Mouse (Mus musculus) stomach, embryonic 14.5 days (tissue): ENCODE results near the gene Cct5. TPM values are rescaled to one million over a fixed set of nuclear protein-coding genes. Genes with fewer than 3 reads are reported as not detected.

Source experiments
- ATAC-seq: fragments of 200-750 bp; cut with Nextera tagmentation; 2 replicates; pipeline ENCODE4 v1.8.0; 2017; ENCODE audit warnings: low read depth, moderate TSS enrichment; ENCODE audit not compliant: insufficient number of reproducible peaks, insufficient read depth, low FRiP score
- H3K27ac ChIP-seq: fragments of 300-500 bp; sonication (generic); 2 replicates; pipeline ENCODE4 v1.5.1; 2014; ENCODE audit warnings: mild to moderate bottlenecking, low read length, moderate library complexity, mixed read lengths
- H3K27me3 ChIP-seq: fragments of 300-500 bp; sonication (generic); 2 replicates; pipeline ENCODE4 v1.6.1; 2014; ENCODE audit warnings: low read length, control low read depth, mixed read lengths; ENCODE audit not compliant: control insufficient read depth, insufficient read depth
- H3K36me3 ChIP-seq: fragments of 300-500 bp; sonication (generic); 2 replicates; pipeline ENCODE4 v1.6.1; 2014; ENCODE audit warnings: mild to moderate bottlenecking, control low read depth, low read length, moderate library complexity, mixed read lengths; ENCODE audit not compliant: control insufficient read depth, insufficient read depth
- H3K4me1 ChIP-seq: fragments of 300-500 bp; sonication (generic); 2 replicates; pipeline ENCODE4 v1.6.1; 2014; ENCODE audit warnings: low read length, control low read depth, mixed read lengths; ENCODE audit not compliant: control insufficient read depth, insufficient read depth
- H3K4me2 ChIP-seq: fragments of 300-500 bp; sonication (generic); replicated peaks from 2 replicates; pipeline ENCODE4 v1.6.1; 2014; ENCODE audit warnings: low read depth, low read length, control low read depth
- H3K4me3 ChIP-seq: fragments of 300-500 bp; sonication (generic); 2 replicates; pipeline ENCODE4 v1.5.1; 2014; ENCODE audit warnings: low read depth, low read length, control low read depth
- H3K9ac ChIP-seq: fragments of 300-500 bp; sonication (generic); replicated peaks from 2 replicates; pipeline ENCODE4 v1.6.1; 2014; ENCODE audit warnings: low read depth, mild to moderate bottlenecking, control low read depth, low read length, moderate library complexity, mixed read lengths
- H3K9me3 ChIP-seq: fragments of 300-500 bp; sonication (generic); 2 replicates; pipeline ENCODE4 v1.6.1; 2016; ENCODE audit warnings: low read depth, low read length, control low read depth; ENCODE audit not compliant: control insufficient read depth
- WGBS: fragments of 180-500 bp; shearing (Covaris S2); extraction: QIAGEN DNeasy Blood & Tissue Kit; methylation state at CpG from one replicate; pipeline ENCODE4 v1.1.7; 2014; 5-methylcytosine and 5-hydroxymethylcytosine counted together
- polyA plus RNA-seq: library from polyadenylated mRNA; unstranded; fragments of >200 nt; fragmentation: Nextera tagmentation; extraction: Ambion mirVana; gene quantifications from 2 replicates; pipeline ENCODE4 v1.2.1, GENCODE M21; 2014

Gene Cct5
- 533 and 552 TPM in 2 replicates for polyA plus RNA-seq

GRCm38 (mm10) chr15:31601646-31602374 is at the start of gene Cct5, which contains the start of gene Fam173b:
TSS of gene Cct5 (minus strand) at chr15:31601804.
TSS of gene Fam173b (plus strand) at chr15:31601852.
- peaks cover 8% of the 10 kb centered on the region; the same call in 1 of the 2 replicates for H3K36me3 ChIP-seq
- H3K27me3 ChIP-seq: no peaks in the 10 kb centered on the region
- peak; percentile 90 for ATAC-seq
- under 1% methylated on average over 63 of the region's 63 CpGs for WGBS
- H3K9me3 ChIP-seq: no peaks in the 10 kb centered on the region
- H3K27ac ChIP-seq: peak within 1 kb of the TSS; percentile 89
- H3K9ac ChIP-seq: peak within 1 kb of the TSS; percentile 93
- peak within 1 kb of the TSS; percentile 97 for H3K4me3 ChIP-seq
- peaks cover 17% of the 10 kb centered on the region for H3K4me1 ChIP-seq
- H3K4me2 ChIP-seq: peak within 1 kb of the TSS; percentile 98

GRCm38 (mm10) chr15:31650821-31651220 is 49.2 kb upstream of the Cct5 start:
- no peaks in the 10 kb centered on the region for H3K9me3 ChIP-seq
- 92% methylated on average over 7 of the region's 7 CpGs for WGBS
- no peak overlapping the region for H3K9ac ChIP-seq
- no peaks in the 10 kb centered on the region for H3K27me3 ChIP-seq
- ATAC-seq: no peak
- no peak overlapping the region for H3K4me3 ChIP-seq
- H3K4me2 ChIP-seq: no peak overlapping the region
- no peaks in the 10 kb centered on the region for H3K4me1 ChIP-seq
- no peak overlapping the region for H3K27ac ChIP-seq
- no peaks in the 10 kb centered on the region for H3K36me3 ChIP-seq

GRCm38 (mm10) chr15:31649691-31650090 is 48.1 kb upstream of the Cct5 start:
- 90% methylated on average over 12 of the region's 12 CpGs for WGBS

GRCm38 (mm10) chr15:31647851-31648569 is 46.4 kb upstream of the Cct5 start:
- no peak overlapping the region for H3K9ac ChIP-seq
- WGBS: 65% methylated on average over 8 of the region's 8 CpGs
- H3K27ac ChIP-seq: no peak overlapping the region
- H3K27me3 ChIP-seq: no peaks in the 10 kb centered on the region
- H3K4me3 ChIP-seq: no peak overlapping the region
- H3K9me3 ChIP-seq: no peaks in the 10 kb centered on the region
- H3K4me1 ChIP-seq: no peaks in the 10 kb centered on the region
- no peaks in the 10 kb centered on the region for H3K36me3 ChIP-seq
- H3K4me2 ChIP-seq: no peak overlapping the region
- ATAC-seq: no peak

More at GRCm38 (mm10) chr15:31649691-31650090, 48.1 kb upstream of the Cct5 start:
- Histone ChIP-seq H3K4me1 (no peaks in the 10 kb centered on the region), H3K9ac (no peak overlapping the region), H3K27ac (no peak overlapping the region), H3K36me3 (no peaks in the 10 kb centered on the region), H3K4me3 (no peak overlapping the region), H3K4me2 (no peak overlapping the region), H3K27me3 (no peaks in the 10 kb centered on the region), H3K9me3 (no peaks in the 10 kb centered on the region)
- no peak for ATAC-seq

- 76% methylated on average over 6 of the region's 6 CpGs for WGBS
- H3K4me1 ChIP-seq: no peaks in the 10 kb centered on the region
- H3K9me3 ChIP-seq: no peaks in the 10 kb centered on the region
- H3K27me3 ChIP-seq: no peaks in the 10 kb centered on the region
- no peak for ATAC-seq
- no peak overlapping the region for H3K4me2 ChIP-seq
- H3K9ac ChIP-seq: no peak overlapping the region
- no peak overlapping the region for H3K4me3 ChIP-seq
- no peaks in the 10 kb centered on the region for H3K36me3 ChIP-seq
- no peak overlapping the region for H3K27ac ChIP-seq
Observed at GRCm38 (mm10) chr15:31647225-31647624, 45.6 kb upstream of the Cct5 start.

- ATAC-seq: no peak
- Histone ChIP-seq H3K9ac (no peak overlapping the region), H3K36me3 (no peaks in the 10 kb centered on the region), H3K4me2 (no peak overlapping the region), H3K4me1 (no peaks in the 10 kb centered on the region), H3K27me3 (no peaks in the 10 kb centered on the region), H3K4me3 (no peak overlapping the region), H3K9me3 (no peaks in the 10 kb centered on the region), H3K27ac (no peak overlapping the region)
- WGBS: 82% methylated on average over 9 of the region's 9 CpGs
Observed at GRCm38 (mm10) chr15:31636091-31636595, 34.5 kb upstream of the Cct5 start.

GRCm38 (mm10) chr15:31634582-31634981 is 33.0 kb upstream of the Cct5 start:
- H3K27me3 ChIP-seq: no peaks in the 10 kb centered on the region
- no peaks in the 10 kb centered on the region for H3K4me1 ChIP-seq
- H3K27ac ChIP-seq: no peak overlapping the region
- no peaks in the 10 kb centered on the region for H3K9me3 ChIP-seq
- H3K36me3 ChIP-seq: no peaks in the 10 kb centered on the region
- H3K4me3 ChIP-seq: no peak overlapping the region
- no peak overlapping the region for H3K4me2 ChIP-seq
- WGBS: 77% methylated on average over 6 of the region's 6 CpGs
- H3K9ac ChIP-seq: no peak overlapping the region
- ATAC-seq: no peak

GRCm38 (mm10) chr15:31632478-31632877 is 30.9 kb upstream of the Cct5 start:
- no peaks in the 10 kb centered on the region for H3K4me1 ChIP-seq
- no peak for ATAC-seq
- no peak overlapping the region for H3K4me3 ChIP-seq
- no peaks in the 10 kb centered on the region for H3K27me3 ChIP-seq
- 71% methylated on average over 4 of the region's 4 CpGs for WGBS
- no peaks in the 10 kb centered on the region for H3K36me3 ChIP-seq
- no peaks in the 10 kb centered on the region for H3K9me3 ChIP-seq
- H3K4me2 ChIP-seq: no peak overlapping the region
- no peak overlapping the region for H3K9ac ChIP-seq
- no peak overlapping the region for H3K27ac ChIP-seq
